Mouse (Mus musculus): Measurements from ENCODE around the gene Tas1r2. TPM values are rescaled to one million over a fixed set of nuclear protein-coding genes. Genes with fewer than 3 reads are reported as not detected.
A peak's percentile ranks its signal among the peaks of the same experiment; 100 is the strongest.

Tas1r2 gene
- polyA plus RNA-seq, 1 experiment from 2014 or later: not detected

DNA sequence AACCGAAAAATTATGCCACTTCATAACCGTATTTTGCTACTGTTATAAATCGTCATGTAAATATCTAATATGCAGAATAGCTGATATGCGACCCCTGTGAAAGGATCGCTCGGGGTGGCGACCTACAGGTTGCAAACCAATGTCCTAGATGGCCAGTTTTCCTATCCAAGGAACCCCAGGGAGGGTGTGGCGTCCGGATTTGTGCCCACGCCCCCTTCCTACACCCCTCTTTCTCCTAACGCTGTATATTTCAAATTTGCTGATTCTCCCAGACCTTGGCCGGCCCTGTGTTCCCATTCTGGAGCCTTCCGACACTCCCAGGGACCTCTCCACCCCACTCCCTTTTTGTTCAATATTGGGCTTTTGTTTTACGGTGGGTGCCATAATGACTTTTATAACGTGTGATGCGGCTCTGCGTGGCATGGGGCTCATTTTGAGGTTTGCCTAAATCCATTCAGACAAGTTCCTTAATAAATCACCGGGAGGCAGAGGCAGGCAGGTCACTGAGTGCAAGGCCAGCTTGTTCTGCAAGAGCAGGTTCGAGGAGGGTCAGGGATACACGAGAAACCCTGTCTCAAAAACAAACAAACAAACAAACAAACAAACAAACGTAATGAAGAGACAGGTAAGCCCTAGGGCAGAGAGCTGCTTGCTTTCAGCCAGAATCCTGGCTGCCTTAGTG is 29.8 kb upstream of the Tas1r2 start:
- peaks cover 5% of the 10 kb centered on the region for H3K36me3 ChIP-seq
- H3K27ac ChIP-seq: peak overlapping the region; percentile 97
- H3K9me3 ChIP-seq: no peaks in the 10 kb centered on the region
- peak overlapping the region; percentile 73 for H3K4me3 ChIP-seq
- H3K27me3 ChIP-seq (ENCODE audit: insufficient read depth, poor library complexity, severe bottlenecking): peaks cover 2% of the 10 kb centered on the region; the same call in 1 of the 2 replicates
- DNase-seq (ENCODE audit: low spot score): no peak
- WGBS: 28% methylated on average over 21 of the region's 21 CpGs
- peaks cover 28% of the 10 kb centered on the region for H3K4me1 ChIP-seq (replicated peaks)

DNA sequence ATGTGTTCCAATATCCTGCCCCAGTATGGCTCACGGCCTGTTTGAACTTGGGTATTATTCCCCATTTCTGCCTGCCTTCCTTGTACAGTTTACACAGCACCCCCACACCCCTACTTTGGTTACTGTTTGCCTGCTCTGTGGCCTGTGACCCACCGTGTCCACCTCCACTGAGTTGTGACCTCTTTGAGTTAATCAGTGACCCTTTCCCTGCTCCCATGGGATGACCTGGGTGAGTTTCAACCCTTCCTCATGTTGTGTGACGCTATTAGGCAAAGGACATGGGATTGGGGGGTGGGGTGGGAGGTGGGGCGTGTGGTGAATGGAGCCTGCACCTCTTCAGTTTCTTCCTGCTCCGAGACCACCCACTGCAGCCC is 29.2 kb upstream of the Tas1r2 start:
- Histone ChIP-seq H3K36me3 (peaks cover 10% of the 10 kb centered on the region; the same call in 1 of the 2 replicates), H3K27ac (no peak overlapping the region), H3K9me3 (no peaks in the 10 kb centered on the region), H3K4me3 (peak overlapping the region; percentile 73; the same call in 1 of the 2 replicates), H3K4me1 (replicated peaks) (peaks cover 28% of the 10 kb centered on the region), H3K27me3 (ENCODE audit: insufficient read depth, poor library complexity, severe bottlenecking) (peaks cover 2% of the 10 kb centered on the region; the same call in 1 of the 2 replicates)
- WGBS: 65% methylated on average over 5 of the region's 5 CpGs
- DNase-seq (ENCODE audit: low spot score): no peak

DNA sequence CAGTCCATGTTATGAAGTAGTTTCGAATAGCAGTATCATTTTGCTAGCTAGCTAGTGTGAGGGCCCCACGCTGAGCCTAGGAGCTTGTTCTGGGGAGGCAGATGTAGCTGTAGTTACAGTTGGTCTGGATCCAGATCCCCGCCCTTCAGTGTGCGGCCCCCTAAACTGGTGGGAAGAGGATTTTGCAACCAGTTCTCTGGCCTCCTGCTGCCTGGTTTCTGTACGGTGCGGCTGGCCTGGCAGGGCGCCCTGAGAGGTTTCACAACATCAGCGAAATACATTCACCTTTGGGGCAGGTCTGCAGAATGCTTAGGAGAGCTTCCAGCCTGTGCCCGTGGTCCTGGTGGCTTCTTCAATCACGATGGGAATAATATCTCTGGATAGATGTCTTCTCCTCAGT is 28.6 kb upstream of the Tas1r2 start:
- DNase-seq (ENCODE audit: low spot score): no peak
- H3K27me3 ChIP-seq (ENCODE audit: insufficient read depth, poor library complexity, severe bottlenecking): peaks cover 2% of the 10 kb centered on the region; the same call in 1 of the 2 replicates
- no peak overlapping the region for H3K4me3 ChIP-seq
- H3K27ac ChIP-seq: no peak overlapping the region
- H3K4me1 ChIP-seq (replicated peaks): peaks cover 28% of the 10 kb centered on the region
- peaks cover 10% of the 10 kb centered on the region; the same call in 1 of the 2 replicates for H3K36me3 ChIP-seq
- WGBS: 85% methylated on average over 10 of the region's 10 CpGs
- no peaks in the 10 kb centered on the region for H3K9me3 ChIP-seq

DNA sequence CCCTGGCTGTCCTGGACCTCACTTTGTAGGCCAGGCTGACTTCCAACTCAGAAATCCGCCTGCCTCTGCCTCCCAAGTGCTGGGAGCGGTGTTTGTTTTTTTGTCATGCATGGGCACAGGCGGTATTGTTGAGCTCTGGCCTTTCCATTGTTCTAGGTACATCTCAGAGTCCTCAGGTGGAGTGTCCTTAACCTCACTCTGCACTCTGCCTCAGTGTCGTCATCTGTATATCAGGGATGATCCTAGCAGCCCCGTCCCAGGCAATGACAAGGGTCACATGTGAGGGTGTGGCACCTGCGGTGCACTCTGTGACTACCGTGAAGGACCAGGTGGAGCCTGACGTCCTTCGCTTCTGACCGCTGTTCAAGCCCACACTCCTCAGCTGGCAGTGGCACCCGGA is 26.0 kb upstream of the Tas1r2 start:
- Histone ChIP-seq H3K36me3 (peaks cover 10% of the 10 kb centered on the region; the same call in 1 of the 2 replicates), H3K4me1 (replicated peaks) (peaks cover 22% of the 10 kb centered on the region), H3K27me3 (ENCODE audit: insufficient read depth, poor library complexity, severe bottlenecking) (peaks cover 2% of the 10 kb centered on the region; the same call in 1 of the 2 replicates), H3K4me3 (no peak overlapping the region), H3K9me3 (no peaks in the 10 kb centered on the region), H3K27ac (no peak overlapping the region)
- no peak for DNase-seq (ENCODE audit: low spot score)
- 94% methylated on average over 11 of the region's 11 CpGs for WGBS

DNA sequence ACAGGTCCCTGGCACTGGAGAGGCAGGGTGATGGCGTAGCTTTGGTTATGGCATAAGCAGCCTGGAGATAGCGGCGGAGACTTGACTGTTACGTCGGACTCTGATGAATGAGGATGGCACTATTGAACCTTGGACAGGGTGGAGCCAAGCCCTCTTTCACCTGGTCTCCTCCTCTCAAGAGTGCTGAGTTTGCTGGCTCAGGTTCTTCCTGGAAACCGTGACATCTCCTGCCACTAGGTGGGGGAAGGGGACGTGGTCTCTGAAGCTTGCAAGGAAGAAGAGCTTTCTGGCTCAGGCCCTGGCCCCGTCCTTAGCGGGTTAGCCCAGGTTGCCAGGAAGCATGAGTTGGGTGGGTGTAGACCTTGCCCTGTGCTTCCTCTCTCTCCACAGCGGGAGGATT is 23.2 kb upstream of the Tas1r2 start:
- Histone ChIP-seq H3K27me3 (ENCODE audit: insufficient read depth, poor library complexity, severe bottlenecking) (no peaks in the 10 kb centered on the region), H3K4me3 (no peak overlapping the region), H3K4me1 (replicated peaks) (no peaks in the 10 kb centered on the region), H3K36me3 (peaks cover 10% of the 10 kb centered on the region; the same call in 1 of the 2 replicates), H3K9me3 (no peaks in the 10 kb centered on the region), H3K27ac (no peak overlapping the region)
- no peak for DNase-seq (ENCODE audit: low spot score)
- 72% methylated on average over 10 of the region's 10 CpGs for WGBS

DNA sequence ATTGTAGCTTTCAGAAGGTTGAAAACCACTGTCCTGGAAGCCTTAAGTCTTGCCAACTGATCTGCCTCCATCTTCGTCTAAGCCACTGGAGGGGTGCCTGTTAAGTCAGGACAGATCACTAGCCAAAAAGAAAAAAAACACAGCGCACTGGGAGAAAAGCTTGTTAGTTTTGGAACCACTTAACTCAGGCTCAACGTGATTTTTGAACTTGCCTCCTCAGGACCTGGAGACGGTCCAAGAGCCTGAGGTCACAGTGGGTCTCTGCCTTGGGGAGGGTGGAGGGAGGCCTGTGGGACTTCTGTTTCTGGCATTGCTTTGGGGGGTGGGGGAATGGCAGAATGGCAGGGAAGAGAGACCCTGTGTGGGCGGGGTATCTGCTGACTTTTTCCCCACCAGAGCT is 22.2 kb upstream of the Tas1r2 start:
- H3K4me3 ChIP-seq: no peak overlapping the region

DNA sequence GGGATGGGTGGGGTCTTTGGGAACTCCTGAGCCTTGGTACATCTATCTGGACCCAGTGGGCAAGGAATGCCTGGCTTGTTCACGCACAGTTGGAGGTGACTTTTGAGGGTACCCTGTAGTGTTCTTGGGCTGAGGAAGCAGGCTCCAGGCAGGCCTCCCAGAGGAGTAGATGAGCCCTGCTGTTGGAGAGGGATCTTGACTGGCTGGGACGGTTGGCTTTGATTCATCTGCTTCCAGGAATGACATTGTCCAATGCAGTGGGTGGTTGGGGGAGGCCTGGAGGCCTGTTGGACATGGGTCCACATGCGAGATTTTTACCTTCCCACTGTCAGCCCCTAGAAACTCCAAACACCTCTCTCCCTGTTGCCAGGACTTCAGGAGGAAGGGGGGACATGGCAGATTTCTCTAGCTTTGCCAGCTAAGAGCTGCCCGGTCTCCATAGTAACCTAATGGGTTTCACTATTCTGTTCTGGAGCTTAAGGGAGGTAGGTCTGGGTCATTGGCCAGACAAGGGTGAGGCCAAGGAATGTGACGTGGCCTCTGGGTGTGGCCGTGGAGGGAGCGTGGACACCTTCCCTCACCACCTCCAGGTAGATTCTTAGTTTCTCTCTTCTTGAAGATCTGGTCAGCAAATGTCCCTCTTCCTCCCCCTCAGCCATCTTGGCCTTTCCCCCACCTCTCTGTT is 21.6 kb upstream of the Tas1r2 start:
- Histone ChIP-seq H3K36me3 (peaks cover 17% of the 10 kb centered on the region; the same call in 1 of the 2 replicates), H3K27ac (no peak overlapping the region), H3K9me3 (no peaks in the 10 kb centered on the region), H3K4me3 (no peak overlapping the region), H3K4me1 (replicated peaks) (no peaks in the 10 kb centered on the region), H3K27me3 (ENCODE audit: insufficient read depth, poor library complexity, severe bottlenecking) (no peaks in the 10 kb centered on the region)
- 89% methylated on average over 7 of the region's 7 CpGs for WGBS
- DNase-seq (ENCODE audit: low spot score): no peak

More for the DNA sequence above, 22.2 kb upstream of the Tas1r2 start:
- Histone ChIP-seq H3K4me1 (replicated peaks) (no peaks in the 10 kb centered on the region), H3K27me3 (ENCODE audit: insufficient read depth, poor library complexity, severe bottlenecking) (no peaks in the 10 kb centered on the region), H3K36me3 (peaks cover 17% of the 10 kb centered on the region; the same call in 1 of the 2 replicates), H3K27ac (no peak overlapping the region), H3K9me3 (no peaks in the 10 kb centered on the region)
- WGBS: 82% methylated on average over 5 of the region's 5 CpGs
- DNase-seq (ENCODE audit: low spot score): no peak

DNA sequence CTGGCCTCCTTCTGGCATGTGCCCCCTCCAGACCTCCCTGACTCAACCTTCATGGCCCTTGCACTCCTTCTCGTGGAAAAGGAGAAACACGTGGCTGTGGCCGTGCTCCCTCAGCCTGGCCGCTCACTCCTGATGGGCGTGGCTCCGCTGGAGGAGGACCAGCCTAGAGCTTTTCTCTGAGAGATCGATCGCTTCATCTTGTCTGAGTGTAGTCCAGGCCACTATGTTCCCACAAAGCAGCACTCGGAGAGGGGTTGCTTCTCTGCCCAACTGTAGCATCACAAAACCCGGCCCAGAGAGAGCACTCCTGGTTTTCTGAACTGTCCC is 21.1 kb upstream of the Tas1r2 start:
- 88% methylated on average over 10 of the region's 10 CpGs for WGBS
- no peaks in the 10 kb centered on the region for H3K9me3 ChIP-seq
- H3K4me3 ChIP-seq: no peak overlapping the region
- no peak for DNase-seq (ENCODE audit: low spot score)
- H3K27me3 ChIP-seq (ENCODE audit: insufficient read depth, poor library complexity, severe bottlenecking): no peaks in the 10 kb centered on the region
- peaks cover 21% of the 10 kb centered on the region for H3K36me3 ChIP-seq
- no peaks in the 10 kb centered on the region for H3K4me1 ChIP-seq (replicated peaks)
- H3K27ac ChIP-seq: no peak overlapping the region

DNA sequence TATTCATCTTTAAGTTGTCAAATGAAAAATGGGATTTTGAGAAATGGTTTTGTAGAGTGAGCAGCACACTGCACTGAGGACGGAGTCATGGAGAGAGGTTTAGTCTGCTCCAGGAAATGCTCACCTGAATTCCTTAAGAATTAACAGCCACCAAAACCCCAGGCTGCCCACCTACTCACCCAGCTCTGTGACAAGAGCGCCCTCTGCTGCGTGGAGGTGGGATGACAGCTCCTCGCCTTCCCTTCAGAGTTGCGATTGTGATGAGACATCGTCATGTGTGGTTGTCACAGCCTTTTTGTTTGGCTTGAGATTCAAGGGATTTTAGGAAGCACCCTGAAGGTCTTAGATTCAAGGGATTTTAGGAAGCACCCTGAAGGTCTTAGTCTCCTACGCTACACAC is 17.0 kb upstream of the Tas1r2 start:
- Histone ChIP-seq H3K27me3 (ENCODE audit: insufficient read depth, poor library complexity, severe bottlenecking) (peaks cover 12% of the 10 kb centered on the region), H3K4me1 (replicated peaks) (peaks cover 23% of the 10 kb centered on the region), H3K9me3 (no peaks in the 10 kb centered on the region), H3K36me3 (peaks cover 20% of the 10 kb centered on the region), H3K4me3 (no peak overlapping the region), H3K27ac (no peak overlapping the region)
- DNase-seq (ENCODE audit: low spot score): peak; percentile 70
- 29% methylated on average over 7 of the region's 7 CpGs for WGBS

DNA sequence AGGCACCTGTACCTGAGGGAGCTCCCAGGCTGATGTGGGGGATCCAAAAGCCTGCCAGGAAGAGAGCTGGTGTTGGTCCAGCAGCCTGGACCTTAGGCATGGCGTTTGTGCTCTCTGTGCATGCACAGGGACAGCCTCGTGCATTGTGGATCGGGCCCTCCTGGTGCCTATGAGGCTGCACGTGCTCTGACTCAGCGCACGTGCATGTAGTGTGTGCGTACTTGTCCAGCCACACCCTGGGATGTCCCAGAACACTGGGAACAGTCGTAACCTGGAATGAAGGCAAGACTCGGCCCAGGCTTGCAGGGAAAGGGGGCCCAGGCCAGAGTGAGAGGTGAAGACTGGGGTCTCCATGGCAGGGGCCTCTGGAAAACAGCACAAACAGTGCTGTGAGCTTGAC is 15.5 kb upstream of the Tas1r2 start:
- H3K27ac ChIP-seq: no peak overlapping the region
- H3K4me3 ChIP-seq: no peak overlapping the region
- H3K36me3 ChIP-seq: peaks cover 20% of the 10 kb centered on the region
- DNase-seq (ENCODE audit: low spot score): no peak
- H3K27me3 ChIP-seq (ENCODE audit: insufficient read depth, poor library complexity, severe bottlenecking): peaks cover 27% of the 10 kb centered on the region
- H3K9me3 ChIP-seq: no peaks in the 10 kb centered on the region
- WGBS: 89% methylated on average over 9 of the region's 9 CpGs
- peaks cover 36% of the 10 kb centered on the region for H3K4me1 ChIP-seq (replicated peaks)

DNA sequence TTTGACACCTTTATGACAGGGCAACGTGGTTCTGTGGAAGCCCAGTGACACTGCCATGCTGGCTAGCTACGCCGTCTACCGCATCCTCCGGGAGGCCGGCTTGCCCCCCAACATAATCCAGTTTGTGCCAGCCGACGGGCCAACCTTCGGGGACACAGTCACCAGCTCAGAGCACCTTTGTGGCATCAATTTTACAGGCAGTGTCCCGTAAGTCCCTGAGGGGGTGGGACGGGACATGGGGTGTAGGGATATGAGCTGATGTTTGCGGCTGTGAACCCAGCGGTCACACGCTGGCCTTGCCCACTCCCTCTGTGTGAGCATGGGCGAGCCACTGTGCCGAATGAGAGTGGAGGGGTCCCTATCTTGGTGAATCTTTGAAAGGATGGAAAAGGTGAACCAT is 15.0 kb upstream of the Tas1r2 start:
- no peaks in the 10 kb centered on the region for H3K9me3 ChIP-seq
- peaks cover 20% of the 10 kb centered on the region for H3K36me3 ChIP-seq
- no peak overlapping the region for H3K27ac ChIP-seq
- H3K4me1 ChIP-seq (replicated peaks): peaks cover 36% of the 10 kb centered on the region
- DNase-seq (ENCODE audit: low spot score): no peak
- H3K27me3 ChIP-seq (ENCODE audit: insufficient read depth, poor library complexity, severe bottlenecking): peaks cover 32% of the 10 kb centered on the region
- 94% methylated on average over 16 of the region's 16 CpGs for WGBS
- H3K4me3 ChIP-seq: no peak overlapping the region

DNA sequence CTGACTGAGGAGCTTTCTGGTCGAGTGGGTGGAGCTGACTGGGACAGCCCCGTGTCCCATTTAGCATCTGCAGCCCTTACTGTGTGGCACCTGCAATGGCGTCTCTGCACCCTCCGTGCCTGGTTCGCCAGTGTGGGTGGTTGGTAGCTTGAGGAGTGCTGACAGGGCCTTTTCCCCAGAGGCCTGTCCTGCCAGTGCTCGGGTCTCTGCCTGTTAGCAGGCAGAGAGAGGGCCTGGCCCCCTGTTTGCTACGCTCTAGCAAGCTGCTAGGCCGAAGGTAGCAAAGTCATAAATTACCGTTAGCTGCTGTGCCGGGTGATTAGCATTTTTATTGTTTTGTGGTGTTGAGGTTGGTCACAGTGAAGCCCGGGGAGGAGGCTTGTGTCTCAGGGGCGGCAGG is 13.5 kb upstream of the Tas1r2 start:
- H3K4me1 ChIP-seq (replicated peaks): peaks cover 41% of the 10 kb centered on the region
- H3K27me3 ChIP-seq (ENCODE audit: insufficient read depth, poor library complexity, severe bottlenecking): peaks cover 38% of the 10 kb centered on the region
- WGBS: 31% methylated on average over 12 of the region's 12 CpGs
- peak overlapping the region; percentile 63; the same call in 1 of the 2 replicates for H3K27ac ChIP-seq
- no peak for DNase-seq (ENCODE audit: low spot score)
- H3K36me3 ChIP-seq: peaks cover 22% of the 10 kb centered on the region
- H3K4me3 ChIP-seq: no peak overlapping the region
- no peaks in the 10 kb centered on the region for H3K9me3 ChIP-seq

DNA sequence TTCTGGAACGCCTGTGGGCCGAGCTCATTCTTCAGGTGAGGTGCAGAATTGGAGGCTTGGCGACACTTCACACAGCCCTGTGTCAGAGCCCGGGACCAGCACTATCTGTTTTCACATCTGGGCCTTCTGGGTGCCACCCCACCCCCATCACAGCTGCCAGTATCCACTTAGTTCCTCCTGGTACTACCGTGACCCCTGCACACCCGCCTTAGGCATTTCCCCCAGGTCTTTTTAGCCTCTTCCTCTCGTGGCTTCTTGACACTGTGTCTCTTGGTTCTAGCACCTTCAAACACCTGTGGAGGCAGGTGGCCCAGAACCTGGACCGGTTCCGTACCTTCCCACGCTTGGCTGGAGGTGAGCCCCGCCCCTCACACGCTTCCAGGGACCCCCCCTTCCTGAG is 13.0 kb upstream of the Tas1r2 start:
- Histone ChIP-seq H3K4me3 (no peak overlapping the region), H3K4me1 (replicated peaks) (peaks cover 41% of the 10 kb centered on the region), H3K27ac (0 out of 2 replicates have a peak overlapping the region, but pooled peaks have one; percentile 63), H3K27me3 (ENCODE audit: insufficient read depth, poor library complexity, severe bottlenecking) (peaks cover 38% of the 10 kb centered on the region), H3K36me3 (peaks cover 26% of the 10 kb centered on the region), H3K9me3 (no peaks in the 10 kb centered on the region)
- 71% methylated on average over 12 of the region's 12 CpGs for WGBS
- no peak for DNase-seq (ENCODE audit: low spot score)

Measured in hindbrain, embryonic 10.5 days (tissue).